ENCODE assay signal across 8 mouse cellular contexts in the genomic region with DNA sequence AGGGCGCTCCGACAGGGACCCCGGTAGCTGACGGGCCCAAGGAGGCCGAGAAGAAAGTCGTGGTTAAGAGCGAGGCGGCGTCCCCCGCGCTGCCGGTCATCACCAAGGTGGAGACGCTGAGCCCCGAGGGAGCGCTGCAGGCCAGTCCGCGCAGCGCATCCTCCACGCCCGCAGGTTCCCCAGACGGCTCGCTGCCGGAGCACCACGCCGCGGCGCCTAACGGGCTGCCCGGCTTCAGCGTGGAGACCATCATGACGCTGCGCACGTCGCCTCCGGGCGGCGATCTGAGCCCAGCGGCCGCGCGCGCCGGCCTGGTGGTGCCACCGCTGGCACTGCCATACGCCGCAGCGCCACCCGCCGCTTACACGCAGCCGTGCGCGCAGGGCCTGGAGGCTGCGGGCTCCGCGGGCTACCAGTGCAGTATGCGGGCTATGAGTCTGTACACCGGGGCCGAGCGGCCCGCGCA. TPM values are rescaled to one million over a fixed set of nuclear protein-coding genes. Genes with fewer than 3 reads are reported as not detected.
DNase-seq lines count a peak whose midpoint lies in the region; ATAC-seq and TF ChIP-seq lines count a peak whose summit lies in the region.

No protein-coding gene starts in this region.

- no peak overlapping the region for H3K27ac ChIP-seq in kidney, adult 2 months (ENCODE audit: insufficient read depth, low read depth, low read length)
- H3K27ac ChIP-seq in brown adipose tissue, adult 24 weeks (replicated peaks; ENCODE audit: low read depth, low read length) = no peak overlapping the region
- H3K27ac ChIP-seq in hindbrain, embryonic 14.5 days = no peak overlapping the region
- no peak overlapping the region for H3K27ac ChIP-seq in midbrain, embryonic 16.5 days (ENCODE audit: low read length)

- 2% methylated on average over 62 of the region's 62 CpGs for WGBS in kidney, adult 2 months
- 1% methylated on average over 56 of the region's 62 CpGs for WGBS in hindbrain, embryonic 14.5 days
- under 1% methylated on average over 53 of the region's 62 CpGs for WGBS in midbrain, embryonic 16.5 days

- no peaks in the 10 kb centered on the region for H3K9me3 ChIP-seq in hindbrain, embryonic 14.5 days (ENCODE audit: control insufficient read depth, low read length)
- H3K9me3 ChIP-seq in midbrain, embryonic 16.5 days (replicated peaks; ENCODE audit: control insufficient read depth, low read length, poor library complexity, severe bottlenecking) = no peaks in the 10 kb centered on the region; the same call in 1 of the 2 replicates

- peaks cover 6% of the 10 kb centered on the region; the same call in 1 of the 2 replicates for H3K27me3 ChIP-seq in kidney, adult 2 months (replicated peaks; ENCODE audit: control insufficient read depth, insufficient read depth, low read length)
- H3K27me3 ChIP-seq in hindbrain, embryonic 14.5 days (ENCODE audit: control insufficient read depth, insufficient read depth, low read length) = peaks cover 97% of the 10 kb centered on the region
- peaks cover 69% of the 10 kb centered on the region for H3K27me3 ChIP-seq in midbrain, embryonic 16.5 days (ENCODE audit: control insufficient read depth, insufficient read depth, low read depth, low read length)

- peak overlapping the region; percentile 53 for H3K4me2 ChIP-seq in hindbrain, embryonic 14.5 days (replicated peaks)
- H3K4me2 ChIP-seq in midbrain, embryonic 16.5 days (ENCODE audit: low read length) = 0 out of 2 replicates have a peak overlapping the region, but pooled peaks have one; percentile 4

- no peak for ATAC-seq in hindbrain, embryonic 14.5 days (ENCODE audit: low FRiP score)
- no peak for ATAC-seq in midbrain, embryonic 16.5 days

- no peaks in the 10 kb centered on the region for H3K36me3 ChIP-seq in kidney, adult 2 months (ENCODE audit: control insufficient read depth, insufficient read depth, low read length)
- no peaks in the 10 kb centered on the region for H3K36me3 ChIP-seq in hindbrain, embryonic 14.5 days (replicated peaks; ENCODE audit: control insufficient read depth, insufficient read depth)
- no peaks in the 10 kb centered on the region for H3K36me3 ChIP-seq in midbrain, embryonic 16.5 days (ENCODE audit: control insufficient read depth, insufficient read depth, low read length)

- H3K4me1 ChIP-seq in kidney, adult 2 months (ENCODE audit: control insufficient read depth, insufficient read depth, low read length) = no peaks in the 10 kb centered on the region
- no peaks in the 10 kb centered on the region for H3K4me1 ChIP-seq in brown adipose tissue, adult 24 weeks (ENCODE audit: control insufficient read depth, insufficient read depth, insufficient read length, low read length)
- no peaks in the 10 kb centered on the region for H3K4me1 ChIP-seq in hindbrain, embryonic 14.5 days (replicated peaks; ENCODE audit: control insufficient read depth, insufficient read depth, low read length)
- peaks cover 5% of the 10 kb centered on the region; the same call in 1 of the 2 replicates for H3K4me1 ChIP-seq in midbrain, embryonic 16.5 days (ENCODE audit: control insufficient read depth, insufficient read depth, low read length)

- H3K4me3 ChIP-seq in kidney, adult 2 months (ENCODE audit: insufficient read depth, low read depth, low read length) = peak overlapping the region; percentile 50
- H3K4me3 ChIP-seq in brown adipose tissue, adult 24 weeks (ENCODE audit: insufficient read depth, low read depth, low read length) = peak overlapping the region; percentile 75
- H3K4me3 ChIP-seq in hindbrain, embryonic 14.5 days (replicated peaks; ENCODE audit: low read length) = peak overlapping the region; percentile 28
- peak overlapping the region; percentile 25 for H3K4me3 ChIP-seq in midbrain, embryonic 16.5 days (ENCODE audit: low read depth, low read length)

- TF ChIP-seq CTCF in kidney, adult 2 months (conservative IDR thresholded peaks at IDR 0.05; ENCODE audit: insufficient read depth, insufficient read length, low read depth, low read length) = no peak

- no peak for TF ChIP-seq POLR2A in kidney, adult 2 months (IDR thresholded peaks at IDR 0.05; ENCODE audit: low read depth, low read length)

- no peak for DNase-seq in kidney, adult 2 months
- DNase-seq in kidney, adult 11 months = no peak
- DNase-seq in hindbrain, embryonic 14.5 days (ENCODE audit: low spot score) = no peak
- no peak for DNase-seq in natural killer cell, adult 2 months (ENCODE audit: low spot score in 2 of 2)
- DNase-seq in spleen, adult 18-20 months = no peak
- no peak for DNase-seq in cerebellum, adult 11 months

- H3K9ac ChIP-seq in hindbrain, embryonic 14.5 days = peak overlapping the region; percentile 5; the same call in 1 of the 2 replicates
- H3K9ac ChIP-seq in midbrain, embryonic 16.5 days (ENCODE audit: low read depth, low read length) = no peak overlapping the region

RNA-seq across cellular contexts. Expression of a gene that starts 1.2 kb away (rescaled TPM):
- 5.8 and 7.4 TPM in 2 replicates for polyA plus RNA-seq in kidney, adult 2 months (2012; rRNA removed)
- 0.36 TPM in 1 of 2 replicates, not detected in the other for polyA plus RNA-seq in brown adipose tissue, adult 24 weeks (2012; ENCODE audit: insufficient read depth, insufficient read length, missing spikeins)
- polyA plus RNA-seq in hindbrain, embryonic 14.5 days (2014; fragmentation: Nextera tagmentation; extraction: Ambion mirVana) = 2.9 and 3.1 TPM in 2 replicates
- 1.7 and 2.0 TPM in 2 replicates for polyA plus RNA-seq in midbrain, embryonic 16.5 days (2015; fragmentation: Nextera tagmentation; extraction: Ambion mirVana)

RNA-seq across cellular contexts. Expression of a gene that starts 9.0 kb away (rescaled TPM):
- polyA plus RNA-seq in kidney, adult 2 months (2012; rRNA removed) = 44.3 and 51.4 TPM in 2 replicates
- 25.1 and 32.1 TPM in 2 replicates for polyA plus RNA-seq in brown adipose tissue, adult 24 weeks (2012; ENCODE audit: insufficient read depth, insufficient read length, missing spikeins)
- polyA plus RNA-seq in hindbrain, embryonic 14.5 days (2014; fragmentation: Nextera tagmentation; extraction: Ambion mirVana) = 34.6 and 45.6 TPM in 2 replicates
- 52.3 and 53.0 TPM in 2 replicates for polyA plus RNA-seq in midbrain, embryonic 16.5 days (2015; fragmentation: Nextera tagmentation; extraction: Ambion mirVana)

RNA-seq across cellular contexts. Expression of a gene that starts 10.5 kb away (rescaled TPM):
- polyA plus RNA-seq in kidney, adult 2 months (2012; rRNA removed) = 0.75 and 1.2 TPM in 2 replicates
- polyA plus RNA-seq in brown adipose tissue, adult 24 weeks (2012; ENCODE audit: insufficient read depth, insufficient read length, missing spikeins) = not detected in 2 replicates
- 0.12 and 0.25 TPM in 2 replicates for polyA plus RNA-seq in hindbrain, embryonic 14.5 days (2014; fragmentation: Nextera tagmentation; extraction: Ambion mirVana)
- polyA plus RNA-seq in midbrain, embryonic 16.5 days (2015; fragmentation: Nextera tagmentation; extraction: Ambion mirVana) = 0.06 TPM in 1 of 2 replicates, not detected in the other

RNA-seq across cellular contexts. Expression of a gene that starts 33.0 kb away (rescaled TPM):
- 0.52 and 0.69 TPM in 2 replicates for polyA plus RNA-seq in kidney, adult 2 months (2012; rRNA removed)
- not detected in 2 replicates for polyA plus RNA-seq in brown adipose tissue, adult 24 weeks (2012; ENCODE audit: insufficient read depth, insufficient read length, missing spikeins)
- polyA plus RNA-seq in hindbrain, embryonic 14.5 days (2014; fragmentation: Nextera tagmentation; extraction: Ambion mirVana) = 1.1 and 1.7 TPM in 2 replicates
- polyA plus RNA-seq in midbrain, embryonic 16.5 days (2015; fragmentation: Nextera tagmentation; extraction: Ambion mirVana) = 0.91 and 1.1 TPM in 2 replicates

Comparison
In these comparisons a context has a peak if more than half of its experiments do, and no peak if none do; other contexts are left out.
1. H3K4me3 ChIP-seq: peak in every context shown above with its lines; median percentile 75 in brown adipose tissue, adult 24 weeks; 50 in kidney, adult 2 months; 28 in hindbrain, embryonic 14.5 days; 25 in midbrain, embryonic 16.5 days.